Mouse (Mus musculus) lung, adult 2 months (tissue): ENCODE data around the gene Dhh.

Experiments used
- CTCF ChIP-seq: fragments of 200-500 bp; IDR thresholded peaks from 2 replicates; pipeline ENCODE4 v1.5.1; 2011; ENCODE audit warnings: mild to moderate bottlenecking, low read length, control low read depth; ENCODE audit not compliant: insufficient read depth
- POLR2A ChIP-seq: fragments of 200-500 bp; IDR thresholded peaks from 2 replicates; pipeline ENCODE4 v1.6.1; 2011; ENCODE audit warnings: low read depth, mild to moderate bottlenecking, control low read depth, low read length, borderline replicate concordance; ENCODE audit errors: extremely low read depth

DNA sequence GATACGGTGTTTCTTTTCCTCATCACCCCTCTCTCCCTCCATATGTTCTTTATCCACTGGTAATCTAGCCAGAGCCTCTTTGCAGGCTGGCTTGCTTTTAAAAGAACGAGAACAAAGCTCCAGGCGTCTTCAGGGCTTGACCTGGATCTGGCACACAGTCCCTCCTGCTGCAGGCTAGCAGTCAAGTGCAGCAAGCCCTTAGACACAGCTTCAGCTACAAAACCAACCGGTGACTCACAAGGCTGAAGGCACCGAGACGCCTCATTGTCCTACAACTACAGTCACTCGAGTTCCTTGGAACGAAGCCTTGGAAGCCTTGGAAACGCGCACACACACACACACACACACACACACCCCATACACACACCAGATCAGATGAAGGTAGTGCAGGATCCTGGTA lies 42.5 kb upstream of the Dhh start:
- TF ChIP-seq POLR2A (no peak), CTCF (no peak)
